Mouse (Mus musculus): Measurements from ENCODE around the gene Gli3.

- TF ChIP-seq GATA1 (IDR thresholded peaks at IDR 0.05; ENCODE audit: low read length): no peak
- no peak for TF ChIP-seq TAL1 (IDR thresholded peaks at IDR 0.05; ENCODE audit: low read length)
Measured at GRCm38 (mm10) chr13:15588278-15589272, 125.5 kb downstream of the Gli3 start.
